Mouse (Mus musculus) myocyte (in vitro differentiated cells): ENCODE measurements at regions not wholly inside any gene's neighbourhood (a gene's known extent, or its start where the extent isn't known, plus 50 kb on each side); places are given as distances from the start of the nearest gene placed in this dataset.

Experiments
- CEBPB ChIP-seq: IDR thresholded peaks from 2 replicates; pipeline ENCODE4 v1.6.1; 2011; ENCODE audit warnings: mild to moderate bottlenecking, moderate library complexity; ENCODE audit not compliant: poor library complexity, insufficient read depth, severe bottlenecking
- E2F4 ChIP-seq: IDR thresholded peaks from one replicate; pipeline ENCODE4 v1.6.1; 2011; ENCODE audit warnings: mild to moderate bottlenecking, control low read depth, moderate library complexity; ENCODE audit not compliant: insufficient read depth
- MAX ChIP-seq: IDR thresholded peaks from one replicate; pipeline ENCODE4 v1.6.1; 2011; ENCODE audit warnings: low read depth, mild to moderate bottlenecking, control low read depth
- POLR2A ChIP-seq: IDR thresholded peaks from one replicate; pipeline ENCODE4 v1.6.1; 2011; ENCODE audit warnings: low read depth, mild to moderate bottlenecking, control low read depth, moderate library complexity; ENCODE audit not compliant: insufficient read length
- SRF ChIP-seq: IDR thresholded peaks from one replicate; pipeline ENCODE4 v1.6.1; 2011; ENCODE audit warnings: low read depth; ENCODE audit not compliant: control insufficient read depth, insufficient read length
- TCF12 ChIP-seq: IDR thresholded peaks from one replicate; pipeline ENCODE4 v1.6.1; 2011; ENCODE audit warnings: mild to moderate bottlenecking, control low read depth; ENCODE audit not compliant: poor library complexity, insufficient read depth, severe bottlenecking

DNA sequence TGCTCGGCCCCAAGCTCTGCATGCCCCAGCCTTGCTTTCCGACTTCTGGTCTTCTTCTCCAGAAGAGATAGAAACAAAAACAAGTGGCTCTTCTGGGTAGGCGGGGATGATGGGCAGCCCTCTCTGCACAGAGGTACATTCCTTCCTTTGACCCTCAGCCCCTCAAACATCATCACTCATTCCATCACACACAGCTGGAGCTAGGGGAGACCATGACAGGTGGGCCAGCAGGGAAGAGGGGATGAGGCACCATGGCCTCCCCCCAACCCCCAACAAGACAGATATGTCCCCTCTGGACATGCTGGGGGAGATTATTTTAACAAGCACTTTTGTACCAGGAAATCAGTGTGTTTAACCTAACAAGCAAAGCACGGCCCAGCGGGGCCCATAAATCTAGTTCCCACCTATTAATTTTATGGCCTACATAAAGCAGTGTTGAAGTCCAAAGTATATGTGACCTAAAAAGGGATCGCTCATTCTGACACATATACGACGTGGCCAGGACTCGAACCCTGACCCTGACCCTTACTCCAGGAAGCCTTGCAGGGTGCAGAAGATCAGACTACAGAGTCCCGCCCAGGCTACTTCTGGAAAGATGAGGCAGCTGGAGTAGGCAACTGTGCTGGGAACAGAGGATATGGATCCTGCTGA lies 183.7 kb downstream of the Cyp26b1 start:
- TF ChIP-seq E2F4 (no peak), POLR2A (no peak), TCF12 (no peak), CEBPB (no peak), SRF (no peak), MAX (no peak)
